Mouse (Mus musculus) mouse embryonic stem cell (cell line): ENCODE measurements around the gene Atp11a.

Experiments
- in situ Hi-C, 2 experiments: fragments of 300-500 bp; cut with MboI; formaldehyde crosslinking; loops; 1 replicate in 1 of 2; 3 replicates in 1 of 2; pipeline ENCODE4 v1.14.3; 2019 to 2020; ENCODE audit warnings: low sequenced_read_pairs in 2 of 2, low pct_unique_long_range_greater_than_20kb in 1 of 2, mixed read lengths in 1 of 2; ENCODE audit not compliant: unreplicated experiment in 1 of 2

Gene Atp11a

DNA sequence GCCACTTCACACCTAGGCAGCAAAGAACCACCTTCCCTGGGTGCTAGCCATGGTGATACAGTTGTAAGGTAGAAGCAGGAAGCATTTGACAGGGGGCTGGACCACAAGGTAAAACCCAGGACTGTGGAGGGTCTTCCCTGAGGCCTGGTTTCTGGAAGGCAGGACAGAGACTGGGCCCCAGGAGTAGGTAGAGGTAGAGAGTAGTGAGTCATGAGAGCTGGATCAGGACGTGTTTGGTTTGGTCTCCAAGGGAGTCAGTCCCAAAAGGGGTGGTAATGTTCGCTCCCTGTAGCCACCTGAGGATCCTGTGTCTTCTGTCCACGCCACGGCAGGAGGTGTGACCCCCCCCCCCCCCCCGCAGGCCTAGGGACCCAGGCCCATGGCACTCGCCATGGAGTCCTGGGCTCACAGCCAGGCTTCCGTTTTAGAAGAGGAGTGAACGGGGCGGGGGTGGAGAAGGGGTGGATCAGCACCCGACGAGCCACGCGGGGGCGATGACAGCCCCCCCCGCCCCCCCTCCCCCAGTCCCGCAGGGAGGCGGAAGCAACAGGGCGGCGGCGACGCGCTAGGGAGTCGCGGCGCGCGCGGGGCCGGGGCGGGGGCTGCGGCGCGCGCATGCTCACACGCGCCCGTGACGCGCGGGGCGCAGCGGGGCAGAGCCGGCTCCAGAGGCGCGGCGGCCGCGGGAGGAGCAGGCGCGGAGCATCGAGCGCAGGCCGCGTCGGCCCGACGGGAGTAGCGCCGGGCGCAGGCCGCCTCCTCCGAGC lies at the start of gene Atp11a:
Gene Atp11a, plus strand, starts transcription at position 624 of the 767 bp plus-strand sequence.
- in situ Hi-C loops: no loop called here

DNA sequence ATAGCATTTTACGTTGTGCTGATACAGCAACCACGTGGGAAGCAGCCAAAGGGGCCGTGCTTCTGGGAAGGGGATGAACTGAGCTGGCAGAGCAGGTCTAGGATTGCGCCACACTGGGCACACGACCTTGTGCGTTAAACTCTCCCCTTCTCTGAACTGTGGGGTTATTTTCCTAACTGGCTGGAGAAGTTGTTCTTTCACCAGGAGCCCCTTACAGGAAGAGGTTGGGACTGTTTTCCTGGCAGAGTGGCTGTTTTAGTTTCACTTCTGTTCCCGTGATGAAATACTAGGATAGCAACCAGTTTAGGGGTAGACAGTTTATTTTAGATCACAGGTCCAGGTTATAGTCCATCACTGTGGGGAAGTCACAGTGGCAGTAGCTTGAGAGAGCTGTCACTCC lies 45.2 kb upstream of the Atp11a start:
- in situ Hi-C loops: no loop called here

DNA sequence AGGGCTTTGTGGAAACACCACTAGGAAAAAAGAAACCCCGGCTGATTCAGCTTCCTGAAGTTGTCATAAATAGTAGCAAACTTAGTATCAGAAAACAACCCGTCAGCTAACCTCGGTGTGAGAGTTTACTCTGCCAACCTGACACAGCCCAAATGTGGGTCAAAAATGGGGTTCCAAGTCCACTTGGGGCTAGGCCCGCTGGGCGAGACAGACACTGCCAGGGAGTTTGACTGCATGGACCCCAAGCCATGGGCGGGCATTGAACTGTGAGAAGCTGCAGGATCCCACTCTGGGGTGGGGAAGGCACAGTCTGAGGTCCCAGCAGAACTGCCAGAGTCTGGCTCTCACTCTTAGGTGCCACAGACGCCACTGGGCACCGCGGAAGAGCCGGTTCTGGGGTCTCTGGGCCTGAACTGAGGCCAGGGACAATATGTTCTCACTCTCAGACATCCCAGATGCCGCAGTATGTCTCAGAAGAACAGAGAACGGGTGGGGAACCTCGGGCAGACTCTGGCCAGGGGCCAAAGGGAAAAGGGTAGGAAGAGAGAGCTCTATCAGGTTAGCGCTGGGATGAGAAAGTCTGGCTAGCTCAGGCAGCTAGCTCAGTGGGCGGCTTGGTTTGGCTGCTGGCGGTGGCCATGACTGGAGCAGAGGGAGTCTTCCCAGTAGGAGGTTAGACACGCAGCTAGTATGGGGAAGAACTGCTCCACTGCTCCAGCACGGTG lies 40.8 kb upstream of the Atp11a start:
- in situ Hi-C loops: no loop called here

DNA sequence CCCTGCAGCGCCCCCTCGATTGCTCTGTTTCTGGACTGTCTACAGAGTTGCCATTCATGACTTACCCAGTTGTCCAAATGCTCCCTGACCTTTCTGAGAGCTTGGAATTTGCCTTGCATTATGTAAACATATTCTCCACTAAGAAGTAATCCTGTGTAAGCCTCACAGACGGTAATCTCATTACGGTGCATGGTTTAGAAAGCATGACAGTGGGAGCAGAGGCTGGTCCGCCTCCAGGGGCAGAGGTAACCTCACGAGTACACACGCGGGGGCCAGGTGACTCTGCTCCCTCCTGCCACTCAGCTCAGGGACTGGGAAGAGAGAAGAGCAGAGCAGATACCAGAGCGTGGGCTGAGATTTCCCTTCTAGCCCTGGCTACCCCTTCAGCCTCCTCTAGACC lies 37.7 kb upstream of the Atp11a start:
- in situ Hi-C loops: no loop called here

DNA sequence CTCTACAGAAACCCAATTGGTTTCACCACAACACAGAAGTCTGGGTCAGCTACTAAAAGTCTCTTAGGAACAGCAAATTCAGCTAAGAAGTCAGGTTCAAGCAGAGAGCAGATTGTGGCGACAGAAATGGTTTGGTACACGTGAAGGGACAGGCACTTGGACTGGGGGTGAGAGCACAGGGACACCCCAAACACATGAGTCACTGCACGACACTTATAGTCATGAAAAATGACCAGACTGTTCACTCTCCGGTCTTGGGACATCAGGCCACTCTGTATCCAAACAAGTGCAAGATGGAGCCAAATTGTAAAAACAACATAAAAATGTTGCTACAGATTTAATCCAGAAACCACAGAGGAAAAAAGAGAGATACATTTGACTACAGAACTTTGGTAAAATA lies 28.2 kb upstream of the Atp11a start:
- in situ Hi-C loops: no loop called here

DNA sequence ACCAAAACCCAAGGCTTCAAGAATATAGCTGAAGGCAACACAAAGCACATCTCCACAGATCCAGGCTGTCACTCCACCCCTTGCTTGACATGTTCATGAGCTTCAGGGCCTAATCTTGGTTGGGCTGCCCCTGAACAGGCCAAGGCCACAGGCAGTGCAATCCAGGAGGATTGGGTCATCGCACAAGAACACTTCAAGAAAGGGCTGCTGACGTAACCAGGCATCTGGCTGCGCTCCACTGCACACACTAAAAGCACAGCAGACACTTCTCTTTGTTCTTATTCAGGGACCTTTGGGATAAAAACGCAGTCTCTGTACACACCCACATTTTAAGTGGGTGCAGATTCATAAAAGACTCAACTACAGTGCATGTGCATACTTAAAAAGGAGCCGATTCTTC lies 26.0 kb upstream of the Atp11a start:
- in situ Hi-C loops: no loop called here

DNA sequence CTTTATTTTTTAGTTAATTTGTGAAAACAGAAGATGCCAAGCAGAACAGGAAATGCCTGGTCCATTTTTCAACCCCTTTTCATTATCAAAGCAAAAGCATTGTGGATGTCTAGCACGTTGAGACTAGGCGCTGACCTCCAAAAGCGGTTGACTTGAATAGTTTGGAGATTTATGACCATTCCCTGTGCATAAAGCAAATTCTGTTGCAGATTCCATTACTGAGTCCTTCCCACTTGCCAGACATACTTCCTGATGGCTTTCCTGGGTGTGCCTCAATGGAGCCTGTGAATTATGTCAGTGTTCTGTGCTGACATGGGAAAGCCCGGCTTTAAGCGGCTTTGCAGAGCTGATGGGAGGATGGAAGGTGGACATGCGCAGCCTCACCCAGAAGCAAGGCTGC lies 24.4 kb upstream of the Atp11a start:
- in situ Hi-C loops: no loop called here

DNA sequence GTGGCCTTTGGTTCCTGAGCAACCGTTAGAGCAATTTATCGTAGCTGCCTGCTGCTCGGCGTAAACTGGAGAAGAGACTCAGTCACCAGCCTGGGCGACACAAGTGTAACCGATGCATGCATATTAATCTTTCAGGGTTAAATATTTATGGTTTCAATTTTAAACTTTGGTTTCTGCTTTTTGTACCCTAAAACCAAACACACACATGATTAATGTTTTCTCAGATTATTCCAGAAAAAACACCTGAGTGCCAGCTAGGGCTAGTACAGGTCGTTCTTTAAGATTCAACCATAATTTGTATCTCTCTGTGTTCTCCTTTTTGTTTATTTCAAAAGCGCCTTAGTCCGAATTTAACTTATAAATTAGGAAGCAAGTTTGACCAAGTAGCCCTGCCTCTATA lies 17.7 kb upstream of the Atp11a start:
- in situ Hi-C loops: no loop called here

DNA sequence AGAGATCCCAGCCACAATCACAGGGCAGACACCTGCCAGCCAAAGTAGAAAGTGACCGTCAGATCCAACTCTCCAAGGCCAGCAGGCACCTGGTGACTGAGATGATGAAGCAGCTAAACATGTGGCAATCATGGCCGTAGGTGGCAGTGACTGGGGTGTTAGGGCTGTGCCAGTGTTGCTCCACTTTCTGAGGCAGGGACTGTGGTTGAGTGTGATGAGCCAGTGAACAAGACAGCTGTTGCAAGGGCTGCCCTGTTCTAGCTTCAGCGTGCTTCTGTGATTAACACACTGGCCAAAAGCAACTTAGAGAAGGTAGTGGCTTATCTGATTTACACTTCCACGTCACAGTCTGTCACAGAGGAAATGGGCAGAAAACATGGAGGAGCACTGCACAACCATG lies 13.4 kb upstream of the Atp11a start:
- in situ Hi-C loops: no loop called here

DNA sequence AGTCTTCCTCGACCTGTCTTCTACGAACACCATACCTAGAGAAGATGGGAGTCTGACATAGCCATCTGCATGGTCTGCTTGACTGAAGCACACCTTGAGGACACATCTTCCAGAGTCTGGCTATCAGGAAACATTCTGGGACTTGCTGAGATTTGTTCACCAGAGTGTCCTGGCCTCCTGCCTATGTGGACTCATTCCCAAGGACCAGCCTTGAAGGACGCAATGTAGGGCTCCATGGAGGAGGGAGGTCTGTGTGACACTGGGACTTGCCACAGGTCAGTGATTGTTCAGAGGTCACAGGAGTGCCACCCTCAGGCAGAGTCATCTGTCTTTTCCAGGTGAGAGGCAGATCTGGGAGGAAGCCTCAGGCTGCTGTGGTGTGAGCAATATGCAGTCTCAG lies 8.6 kb upstream of the Atp11a start:
- in situ Hi-C loops: no loop called here

DNA sequence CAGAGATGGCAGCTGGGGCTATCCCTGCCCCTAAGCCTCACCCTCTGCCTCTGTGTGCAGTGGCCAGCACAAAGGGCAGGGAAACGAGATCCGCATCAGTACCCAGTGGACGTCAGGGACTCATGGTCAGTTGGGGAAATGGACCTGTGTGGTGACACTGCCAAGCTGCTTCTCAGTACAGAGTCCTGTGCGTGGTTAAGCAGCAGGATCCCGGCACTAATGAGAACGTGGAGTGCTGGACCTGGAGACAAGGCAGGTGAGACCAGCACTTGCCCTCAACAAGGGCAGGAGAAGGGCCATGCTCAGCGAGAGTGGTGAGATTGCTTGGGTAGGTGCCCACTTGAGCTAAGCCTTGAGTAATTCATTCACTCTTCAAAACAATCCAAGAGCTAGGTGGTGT lies 7.7 kb upstream of the Atp11a start:
- in situ Hi-C loops: no loop called here

DNA sequence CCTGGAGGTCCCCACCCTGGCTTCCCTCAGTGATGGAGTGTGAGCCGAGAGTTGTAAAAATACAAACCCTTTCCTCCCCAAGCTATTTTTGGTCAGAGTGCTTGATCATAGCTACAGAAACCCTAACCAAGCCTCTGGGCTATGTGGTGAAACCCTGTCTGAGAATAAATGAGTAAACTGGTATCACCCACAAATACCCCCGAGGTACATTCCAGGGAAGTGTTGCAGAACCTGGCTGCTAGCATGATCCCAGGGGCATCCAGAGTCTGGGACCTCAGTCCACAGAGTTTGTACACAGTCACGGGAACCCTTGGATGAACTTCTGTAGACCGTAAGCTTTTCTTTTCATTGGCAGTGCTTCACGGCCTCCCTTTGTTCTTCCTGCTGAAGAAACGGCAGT lies 3.8 kb upstream of the Atp11a start:
- in situ Hi-C loops: no loop called here

DNA sequence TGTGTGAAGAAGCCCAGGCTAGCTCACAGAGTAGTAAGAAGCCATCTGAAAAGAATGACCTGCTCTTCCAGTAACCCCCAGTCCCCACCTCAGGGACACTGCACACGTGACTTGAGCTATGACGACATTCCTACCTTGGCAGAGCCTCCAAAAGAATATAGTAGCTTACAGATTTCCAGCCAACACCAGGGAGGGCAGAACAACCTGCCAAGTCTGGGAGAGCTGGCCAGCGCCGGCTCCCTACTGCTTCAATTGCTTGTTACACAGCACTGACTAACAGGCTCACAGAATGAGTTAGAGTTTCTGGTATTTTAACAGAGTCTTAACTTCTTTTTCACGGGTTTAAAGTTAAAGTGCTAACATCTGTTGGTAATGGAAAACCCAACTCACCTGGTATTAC lies 2.7 kb upstream of the Atp11a start:
- in situ Hi-C loops: no loop called here

DNA sequence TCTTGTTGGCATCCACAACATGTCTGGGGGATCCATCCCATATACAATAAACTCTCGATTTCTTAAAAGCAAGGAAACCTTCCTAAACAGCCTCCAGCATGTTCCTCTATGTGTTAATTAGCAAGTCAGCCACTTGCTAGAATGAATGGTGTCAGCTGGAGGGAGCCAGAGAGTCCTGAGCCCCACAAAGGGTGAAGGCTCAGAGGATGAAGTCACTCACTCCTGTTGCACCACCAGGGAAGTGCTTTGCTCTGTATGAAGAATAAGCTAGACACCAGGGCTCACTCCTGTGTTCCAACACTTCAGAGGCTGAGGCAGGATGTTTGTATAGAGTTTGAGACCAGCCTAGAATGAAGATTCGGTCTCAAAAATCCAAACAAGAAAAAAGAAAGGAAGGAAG lies 1.5 kb upstream of the Atp11a start:
- in situ Hi-C loops: no loop called here

DNA sequence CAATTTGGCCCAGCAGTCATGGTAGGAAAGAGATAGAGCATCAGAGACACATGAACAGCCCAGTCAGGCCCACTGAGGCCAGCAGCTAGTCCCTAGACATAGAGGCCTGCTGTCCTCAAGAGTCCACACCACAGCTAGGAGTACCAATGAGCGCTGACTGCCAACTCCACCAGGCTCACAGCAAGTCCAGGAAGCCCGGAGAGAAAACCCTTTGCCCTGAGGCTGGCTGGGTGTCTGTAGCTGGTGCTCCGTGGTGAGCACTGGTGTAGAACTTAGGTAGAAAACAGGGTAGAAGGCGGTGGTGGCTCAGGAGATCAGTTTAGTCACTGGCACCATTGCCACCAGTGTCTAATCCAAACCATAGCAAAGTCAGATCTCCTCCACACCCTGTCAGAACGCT lies 988 bp upstream of the Atp11a start:
- in situ Hi-C loops: no loop called here

DNA sequence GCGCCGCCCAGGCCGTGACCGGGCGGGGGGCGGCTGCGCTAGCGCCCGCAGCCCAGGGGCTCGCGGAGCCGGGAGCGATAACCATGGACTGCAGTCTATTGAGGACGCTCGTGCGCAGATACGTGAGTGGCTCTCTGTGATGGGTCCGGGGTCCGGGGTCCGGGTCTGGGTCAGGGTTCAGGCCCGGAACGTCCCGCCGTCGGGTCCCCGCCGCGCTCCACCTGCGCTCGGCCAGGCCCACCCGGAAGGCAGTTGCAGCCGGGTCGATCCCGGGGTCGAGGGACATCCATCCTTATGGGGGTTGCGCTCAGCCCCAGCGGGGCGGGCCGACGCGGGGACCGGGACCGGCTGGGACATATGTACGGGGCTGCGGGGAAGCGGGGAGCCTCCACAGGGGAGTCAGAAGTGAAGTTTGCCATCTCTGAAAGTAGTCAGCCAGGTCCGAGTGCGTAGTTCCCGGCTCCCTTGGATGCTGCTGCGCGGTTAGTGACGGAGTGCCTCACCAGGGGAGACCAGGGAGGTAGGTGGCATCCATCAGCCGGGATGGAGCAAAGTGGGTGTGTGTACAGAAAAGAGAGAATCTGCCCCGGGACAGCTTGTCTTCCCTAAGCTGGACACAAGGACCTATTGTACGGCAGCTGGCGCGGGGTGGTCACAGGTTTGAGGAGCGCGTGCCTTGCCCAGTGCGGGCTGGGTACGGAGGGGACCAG lies 572 bp downstream of the Atp11a start:
- in situ Hi-C loops: no loop called here

DNA sequence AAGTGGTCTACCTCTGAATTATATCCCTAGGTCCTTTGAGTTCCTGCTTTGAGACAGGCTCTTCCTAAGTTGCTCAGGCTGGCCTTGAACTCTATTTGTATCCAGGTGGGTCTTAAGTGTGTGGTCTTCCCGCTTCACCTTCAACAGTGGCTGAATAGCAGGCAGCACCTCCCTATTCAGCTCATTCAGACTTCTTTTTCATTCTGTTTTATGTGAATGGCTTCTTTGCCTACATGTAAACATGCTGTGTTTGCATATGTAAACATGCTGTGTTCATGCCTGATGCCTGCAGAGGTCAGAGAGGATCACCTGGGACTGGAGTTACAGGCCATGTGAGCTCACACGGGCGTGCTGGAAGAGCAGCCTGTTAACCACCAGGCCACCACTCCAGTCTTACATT lies 3.1 kb downstream of the Atp11a start:
- in situ Hi-C loops: no loop called here

DNA sequence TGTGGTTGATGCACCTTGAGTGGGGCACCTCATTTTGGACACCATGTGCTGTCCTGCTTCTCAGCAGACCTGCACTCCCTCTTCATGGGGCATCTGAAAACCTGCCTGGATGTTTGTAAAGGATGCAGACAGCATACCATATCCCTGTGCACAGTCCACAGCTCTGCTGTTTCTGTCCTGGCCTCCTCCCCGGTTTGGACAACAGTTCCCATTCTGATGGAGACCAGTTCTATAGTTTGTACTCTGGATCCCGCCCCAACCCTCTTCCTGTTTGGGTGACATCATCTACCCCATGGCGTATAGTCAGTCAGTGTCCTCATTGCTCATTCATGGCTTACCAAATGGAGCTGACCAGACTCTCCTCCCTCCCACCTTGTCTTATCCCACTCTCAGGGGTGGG lies 5.1 kb downstream of the Atp11a start:
- in situ Hi-C loops: no loop called here

DNA sequence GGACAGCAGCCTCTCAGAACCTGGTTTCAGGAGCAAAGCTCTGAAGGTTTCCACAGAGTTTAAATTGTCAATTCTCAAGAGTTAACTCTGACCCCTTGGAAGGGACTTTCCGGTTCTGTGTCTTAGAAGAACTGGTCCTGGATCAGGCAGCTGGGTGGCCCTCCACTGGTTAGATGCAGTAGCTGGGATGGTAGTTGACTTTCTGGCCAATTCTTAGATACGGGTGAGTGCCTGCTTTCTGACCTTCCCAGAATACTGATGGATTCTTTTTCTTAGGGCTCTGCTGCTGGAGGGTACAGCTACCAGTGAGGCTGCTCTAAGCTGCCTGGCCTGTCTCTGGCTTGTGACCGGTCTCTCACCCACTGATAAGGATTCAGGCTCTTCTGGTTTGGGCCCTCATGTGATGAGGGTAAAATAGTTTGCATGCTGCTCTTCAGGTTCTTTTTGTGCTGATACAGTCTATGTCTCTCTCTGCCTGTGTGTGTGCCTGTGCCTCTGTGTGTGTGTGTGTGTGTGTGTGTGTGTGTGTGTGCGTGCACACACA lies 6.8 kb downstream of the Atp11a start:
- in situ Hi-C loops: no loop called here
